Mouse (Mus musculus) Muller cell, postnatal 12 days (primary cell): ENCODE measurements around the gene Hoxd8.

Source experiments
- DNase-seq: peaks from one replicate; pipeline ENCODE4 v3.0.0-alpha.2; 2015; ENCODE audit errors: inconsistent ontology term

Hoxd8 gene

DNA sequence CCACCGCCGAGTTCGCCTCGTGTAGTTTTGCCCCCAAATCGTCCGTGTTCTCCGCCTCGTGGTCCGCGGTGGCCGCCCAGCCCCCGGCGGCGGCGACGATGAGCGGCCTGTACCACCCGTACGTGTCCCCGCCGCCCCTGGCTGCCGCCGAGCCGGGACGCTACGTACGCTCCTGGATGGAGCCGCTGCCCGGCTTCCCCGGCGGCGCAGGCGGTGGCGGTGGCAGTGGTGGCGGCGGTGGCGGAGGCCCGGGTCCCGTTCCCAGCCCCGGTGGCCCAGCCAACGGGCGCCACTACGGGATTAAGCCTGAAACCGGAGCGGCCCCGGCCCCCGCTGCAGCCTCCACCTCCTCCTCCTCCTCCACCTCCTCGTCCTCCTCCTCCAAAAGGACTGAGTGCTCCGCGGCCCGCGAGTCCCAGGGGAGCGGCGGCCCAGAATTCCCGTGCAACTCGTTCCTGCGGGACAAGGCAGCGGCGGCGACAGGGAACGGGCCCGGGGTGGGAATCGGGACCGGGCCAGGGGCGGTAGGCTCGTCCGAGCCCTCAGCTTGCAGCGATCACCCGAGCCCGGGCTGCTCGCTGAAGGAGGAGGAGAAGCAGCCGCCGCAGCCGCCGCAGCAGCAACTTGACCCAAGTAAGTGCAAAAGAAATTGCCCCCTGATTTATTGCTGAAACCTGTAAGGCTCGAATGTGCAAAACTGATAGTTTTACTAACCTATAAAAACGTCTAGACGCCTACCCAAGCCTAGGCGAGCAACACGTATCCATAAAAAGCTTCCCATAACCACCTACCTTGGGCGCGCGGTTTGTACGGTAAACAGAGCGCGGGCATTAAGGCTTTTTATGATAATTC is 6.0 kb upstream of the Hoxd8 start:
- DNase-seq = no peak

- no peak for DNase-seq
Measured at GRCm38 (mm10) chr2:74699053-74699430, 5.4 kb upstream of the Hoxd8 start.

DNA sequence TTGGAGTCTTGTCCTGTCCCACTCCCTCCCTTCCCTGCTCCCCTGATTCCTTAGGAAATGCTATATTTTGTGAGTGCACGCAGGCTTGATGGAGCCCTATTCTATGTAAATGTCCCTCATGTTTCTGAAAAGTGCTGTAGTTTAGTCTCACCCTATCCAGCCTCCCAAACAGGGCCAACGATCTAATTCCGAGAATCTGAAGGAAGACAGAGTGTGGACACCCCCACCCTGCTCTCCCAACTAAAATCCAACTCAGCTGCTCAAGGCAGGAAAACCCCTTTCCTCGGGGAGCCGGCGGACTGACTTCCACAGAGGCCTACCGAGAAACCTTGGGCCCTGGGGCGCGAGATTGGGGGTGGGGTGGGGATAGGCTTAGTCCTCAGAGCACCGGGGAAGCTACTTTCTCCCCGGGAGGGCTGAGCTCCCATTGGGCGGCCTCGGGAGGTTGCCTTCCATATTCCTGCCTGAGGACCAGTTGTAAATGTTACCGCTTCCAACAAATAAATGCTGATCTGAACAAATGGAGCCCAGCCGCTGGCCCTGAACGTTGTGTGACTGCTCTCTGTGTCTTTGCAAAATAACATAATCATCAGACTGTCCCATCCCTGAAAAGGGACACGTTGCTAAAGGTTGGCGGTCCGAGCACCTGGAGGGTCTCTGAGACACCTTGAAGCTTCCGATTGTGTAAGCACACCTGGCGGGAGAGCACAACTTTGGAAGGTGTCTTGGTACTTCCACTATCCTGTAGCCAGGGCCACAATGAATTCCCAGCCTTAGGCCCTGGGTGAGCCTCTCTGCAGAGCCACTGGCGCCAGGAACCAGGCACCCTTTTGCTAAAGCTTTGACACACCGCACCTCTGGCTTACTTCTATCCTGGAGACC is 4.5 kb upstream of the Hoxd8 start:
- no peak for DNase-seq

GRCm38 (mm10) chr2:74700546-74701112 is 3.8 kb upstream of the Hoxd8 start:
- DNase-seq = no peak

DNA sequence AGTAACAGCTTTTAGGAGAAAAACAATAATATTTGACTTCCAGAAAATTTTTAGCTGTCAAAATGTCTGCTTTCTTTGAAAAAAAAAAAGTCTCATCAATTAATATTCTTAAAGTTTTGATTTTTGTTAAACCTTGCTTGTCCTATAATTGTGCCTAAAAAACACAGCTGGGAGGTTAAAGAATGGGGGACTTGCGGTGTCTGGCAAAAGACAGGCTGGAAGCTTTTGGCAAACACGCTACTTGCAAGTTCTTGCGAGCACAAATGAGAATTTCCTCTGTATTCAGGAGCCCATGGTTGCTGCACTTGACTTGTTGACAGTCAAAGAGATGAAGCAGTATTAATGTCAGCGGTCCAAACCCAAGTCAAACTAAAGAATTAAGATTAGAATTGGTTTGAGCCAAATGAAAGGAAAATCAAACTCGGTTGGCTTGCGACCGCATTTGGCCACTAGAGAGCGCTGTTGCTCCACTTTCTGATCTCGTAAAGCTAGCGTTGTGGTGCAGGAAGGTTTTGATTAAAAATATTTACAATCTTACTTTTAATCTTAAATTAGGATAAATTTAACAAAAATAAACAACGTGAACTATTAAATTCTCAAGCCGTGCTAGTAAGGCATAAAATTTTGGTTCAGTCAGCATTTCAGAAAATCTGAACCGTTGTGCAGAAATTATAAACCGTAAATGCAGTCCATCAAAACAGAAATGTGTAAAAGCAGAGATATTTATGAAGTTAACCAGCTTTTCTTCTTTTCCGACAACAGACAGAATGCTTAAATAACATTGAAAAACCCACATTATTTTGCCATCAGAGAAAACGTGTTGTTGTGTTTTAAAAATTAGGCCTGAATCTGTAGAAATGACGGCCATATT is 2.2 kb upstream of the Hoxd8 start:
- no peak for DNase-seq

GRCm38 (mm10) chr2:74702820-74703219 is 1.6 kb upstream of the Hoxd8 start:
- DNase-seq = no peak

DNA sequence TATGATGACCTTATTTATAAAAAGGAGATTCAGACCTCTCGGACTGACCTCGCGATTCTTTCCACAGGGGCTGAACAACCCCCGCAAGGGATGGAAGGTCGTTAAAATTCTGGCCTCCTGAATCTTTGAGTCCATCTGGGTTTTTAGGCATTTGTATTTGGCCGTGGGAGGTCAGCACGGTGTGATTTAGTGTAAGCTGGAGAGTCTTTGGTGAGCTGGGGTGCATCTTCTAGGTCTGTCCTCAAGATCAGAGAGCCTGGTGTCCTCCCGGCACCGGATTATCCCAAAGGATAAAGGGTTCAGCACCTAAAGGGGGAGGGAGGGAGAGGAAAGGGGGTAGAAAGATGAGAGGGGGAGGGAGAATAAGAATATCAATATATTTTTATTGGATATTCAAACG is 1.1 kb upstream of the Hoxd8 start:
- no peak for DNase-seq

DNA sequence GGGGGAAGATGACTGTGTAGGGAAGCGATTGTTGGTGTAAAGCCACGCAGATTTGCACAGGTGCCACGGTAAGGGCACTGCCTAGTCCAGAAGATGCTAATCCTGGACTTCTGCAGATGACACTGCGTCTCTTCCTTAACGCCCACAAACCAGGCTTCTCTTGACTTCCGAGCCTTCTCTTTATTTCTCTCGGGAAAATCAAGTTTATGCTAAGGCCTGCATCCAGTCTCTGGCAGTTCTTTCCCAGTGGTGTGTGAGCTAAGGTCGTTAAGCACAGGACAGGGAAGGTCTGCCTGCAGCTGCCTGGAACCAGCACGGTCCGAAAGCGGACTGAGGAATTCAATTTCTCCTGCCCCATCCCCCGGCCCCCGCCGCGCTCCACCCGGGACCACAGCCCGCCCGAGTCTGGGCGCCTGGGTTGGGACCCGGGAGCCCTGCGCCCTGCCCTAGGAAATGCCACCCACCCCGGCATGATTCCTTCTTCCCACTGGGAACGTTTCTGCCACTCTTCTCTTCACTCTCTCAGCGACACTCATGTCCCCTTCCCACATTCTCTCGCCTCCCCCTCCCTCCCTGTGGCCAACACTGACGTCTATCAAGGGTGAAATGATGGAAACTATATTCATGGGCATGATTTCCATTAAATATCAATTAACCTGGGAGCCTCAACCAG is 559 bp upstream of the Hoxd8 start:
- DNase-seq = no peak

GRCm38 (mm10) chr2:74704999-74705466 is 618 bp downstream of the Hoxd8 start:
- no peak for DNase-seq

DNA sequence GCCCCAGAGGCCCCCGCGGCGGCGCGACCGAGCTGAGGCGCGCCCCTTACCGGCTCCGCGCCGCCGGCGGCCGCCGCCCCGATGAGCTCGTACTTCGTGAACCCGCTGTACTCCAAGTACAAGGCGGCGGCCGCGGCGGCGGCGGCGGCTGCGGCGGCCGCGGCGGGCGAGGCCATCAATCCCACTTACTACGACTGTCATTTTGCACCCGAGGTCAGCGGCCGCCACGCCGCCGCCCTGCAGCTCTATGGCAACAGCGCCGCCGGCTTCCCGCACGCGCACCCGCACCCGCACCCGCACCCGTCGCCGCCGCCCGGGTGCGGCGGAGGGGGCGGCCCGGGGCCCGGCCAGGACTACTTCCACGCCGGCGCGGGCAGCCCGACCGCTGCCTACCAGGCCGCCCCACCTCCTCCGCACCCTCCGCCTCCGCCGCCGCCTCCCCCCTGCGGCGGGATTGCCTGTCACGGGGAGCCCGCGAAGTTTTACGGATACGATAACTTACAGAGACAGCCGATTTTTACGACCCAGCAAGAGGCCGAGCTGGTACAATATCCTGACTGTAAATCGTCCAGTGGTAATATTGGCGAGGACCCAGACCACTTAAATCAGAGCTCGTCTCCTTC is 1.2 kb downstream of the Hoxd8 start:
- no peak for DNase-seq

- no peak for DNase-seq
Measured at GRCm38 (mm10) chr2:74706393-74706960, 2.1 kb downstream of the Hoxd8 start.

- no peak for DNase-seq
Measured at GRCm38 (mm10) chr2:74707599-74707998, 3.2 kb downstream of the Hoxd8 start.

DNA sequence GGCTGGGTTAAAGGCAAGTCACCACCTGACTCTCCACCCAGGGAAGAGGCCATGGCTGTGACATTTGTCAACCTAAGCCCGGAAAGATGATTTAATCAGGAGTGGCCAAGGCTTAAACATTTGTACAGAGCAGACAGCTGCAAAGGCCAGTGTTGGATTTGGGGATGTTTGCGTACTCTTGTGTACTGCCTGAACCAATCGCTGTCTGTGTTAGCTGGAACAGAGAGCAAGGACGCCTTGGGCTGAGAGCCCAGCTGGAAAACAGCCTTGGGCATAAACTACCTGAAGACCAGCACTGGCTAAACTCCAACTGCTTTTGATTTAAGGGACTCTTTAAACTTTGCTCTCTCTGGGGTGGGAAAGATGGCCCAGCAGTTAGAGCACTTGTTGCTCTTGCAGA is 4.3 kb downstream of the Hoxd8 start:
- no peak for DNase-seq

DNA sequence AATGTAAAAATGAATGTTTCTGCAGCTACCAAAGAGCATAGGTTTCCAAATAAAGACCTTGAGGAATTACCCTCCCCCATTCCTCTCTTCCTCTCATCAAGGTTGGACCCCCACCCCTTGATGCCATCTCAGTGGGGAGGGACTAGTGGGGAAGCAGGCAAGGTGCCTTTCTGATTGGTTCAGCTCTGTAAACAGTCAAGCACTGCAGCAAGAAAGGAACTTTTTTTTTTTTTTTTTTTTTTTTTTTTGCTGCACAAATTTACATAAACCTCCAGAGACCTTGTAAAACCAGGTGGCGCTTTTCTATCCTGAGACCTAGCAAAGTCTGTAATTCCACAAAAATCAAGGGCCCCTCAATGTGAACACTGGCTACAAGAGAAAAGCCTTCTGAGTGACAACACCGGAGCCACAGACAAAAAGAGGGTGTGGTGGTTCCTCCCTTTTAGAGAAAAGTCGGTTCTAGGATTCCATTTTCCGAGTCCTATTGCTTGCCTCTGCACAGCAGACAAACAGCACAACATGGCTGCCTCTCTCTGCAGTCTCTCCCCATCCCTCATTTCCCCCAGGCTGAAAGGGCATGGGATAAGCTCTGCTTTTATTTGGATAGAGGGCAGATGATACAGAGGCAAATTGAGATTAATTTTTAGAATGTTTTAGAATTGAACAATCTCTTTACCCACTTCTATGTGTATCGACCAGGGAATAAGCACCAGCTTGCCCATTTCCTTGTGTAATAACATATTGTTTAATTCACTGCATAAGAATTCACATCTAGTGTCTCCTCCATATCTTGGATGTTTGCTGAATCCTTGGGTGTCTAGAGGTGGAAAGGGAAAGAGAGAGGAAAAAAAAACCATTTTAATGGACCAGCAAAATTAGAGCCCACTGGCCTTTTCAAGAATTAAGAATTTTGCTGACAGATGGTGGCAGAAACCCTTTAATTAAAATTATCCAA is 5.3 kb downstream of the Hoxd8 start:
- no peak for DNase-seq

DNA sequence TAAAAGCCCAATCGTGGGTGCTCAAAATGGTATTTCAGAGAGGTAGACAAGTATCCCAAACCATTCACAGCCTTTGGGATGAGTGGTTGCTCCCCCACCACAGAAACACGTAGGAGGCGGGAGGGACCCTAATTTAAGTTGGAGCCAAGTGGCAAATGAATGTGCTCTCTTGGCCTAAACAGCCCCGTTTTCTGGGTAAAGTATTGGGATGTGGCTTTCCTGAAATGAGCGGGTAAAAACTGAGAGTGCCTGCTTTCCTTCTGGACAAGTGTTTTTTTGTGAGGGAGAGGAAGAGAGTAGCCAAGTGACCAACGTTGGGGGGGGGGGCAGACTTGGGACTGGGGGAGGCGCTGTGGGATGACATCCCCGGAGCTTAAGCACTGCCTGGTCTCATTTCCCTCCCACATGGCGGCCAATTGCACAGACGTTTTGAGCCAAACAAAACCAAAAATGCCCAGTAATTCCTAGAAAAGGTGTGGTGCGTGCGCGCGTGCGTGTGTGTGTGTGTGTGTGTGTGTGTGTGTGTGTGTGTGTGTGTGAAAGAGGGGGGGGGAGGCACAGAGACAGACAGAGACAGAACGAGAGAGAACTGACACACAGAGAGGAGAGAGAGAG is 6.6 kb downstream of the Hoxd8 start:
- DNase-seq = no peak

DNA sequence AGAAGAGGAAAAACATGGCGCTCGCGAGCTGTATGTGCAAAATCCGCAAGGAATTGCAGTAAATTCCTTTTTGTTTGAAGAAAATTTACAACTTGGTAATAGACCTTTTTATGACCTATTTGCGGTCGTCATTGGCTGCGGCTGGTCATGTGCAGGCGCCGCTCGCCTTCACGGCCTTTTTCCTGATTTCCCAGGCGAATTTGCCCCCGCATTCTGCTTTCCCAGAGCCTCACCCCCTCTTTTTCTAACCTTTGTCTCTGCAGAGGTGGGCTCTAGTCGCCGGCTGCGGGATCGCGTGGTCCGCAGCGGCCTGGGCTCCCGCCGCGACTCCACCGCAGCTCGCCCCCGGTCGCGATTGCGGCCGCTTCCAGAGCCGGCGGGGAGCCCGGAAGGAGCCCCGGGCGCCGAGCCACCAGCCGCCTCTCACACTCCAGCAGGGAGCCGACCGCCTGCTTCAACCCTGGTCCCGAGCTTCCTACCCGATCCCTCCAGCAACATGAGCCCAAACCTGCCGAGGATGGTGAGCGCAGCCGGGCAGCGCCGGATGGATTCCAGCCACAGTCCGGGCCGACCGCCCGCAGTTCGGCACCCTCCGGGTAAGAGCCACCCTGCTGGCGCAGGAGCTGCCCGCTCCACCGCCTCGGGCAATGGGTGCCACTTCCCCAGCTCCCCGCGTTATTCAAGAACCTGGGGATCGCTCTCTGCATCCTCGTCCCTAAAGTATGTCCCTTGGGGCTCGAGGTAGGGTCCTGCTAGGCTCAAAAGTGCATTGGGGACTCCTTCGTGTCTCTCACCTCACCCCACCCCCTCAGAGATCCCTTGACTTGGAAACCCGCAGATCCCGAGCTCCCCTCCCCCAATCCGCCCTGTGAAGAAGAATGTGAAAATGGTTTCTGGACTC is 7.6 kb downstream of the Hoxd8 start, which contains the start of the genes Hoxd3 and Hoxd4:
Gene Hoxd3 (plus strand): TSS at position 207 of the 901 bp plus-strand sequence.
Gene Hoxd4 (plus strand): TSS at position 209 of the 901 bp plus-strand sequence.
- DNase-seq = peak; percentile 39
